Mouse (Mus musculus) kidney, adult 2 months (tissue): Measurements from ENCODE around the gene Tfcp2l1.

Experiments
- CTCF ChIP-seq: fragments of 200-500 bp; conservative IDR thresholded peaks from 2 replicates; pipeline ENCODE4 v1.5.1; 2011; ENCODE audit warnings: low read depth, mild to moderate bottlenecking, control low read depth, low read length, moderate library complexity, mixed read lengths; ENCODE audit not compliant: insufficient read depth, insufficient read length
- POLR2A ChIP-seq: fragments of 200-500 bp; IDR thresholded peaks from one replicate; pipeline ENCODE4 v1.6.1; 2011; ENCODE audit warnings: low read depth, low read length, control low read depth

GRCm38 (mm10) chr1:118627781-118628464, at the start of gene Tfcp2l1:
- TF ChIP-seq CTCF (peak; percentile 54), POLR2A (peak; percentile 90)
